Mouse (Mus musculus) right cerebral cortex, adult 2 months (tissue): ENCODE results near the gene Bmi1.

Experiments
- DNase-seq, 2 experiments: peaks; one replicate each; pipeline ENCODE4 v3.0.0; 2021 to 2022; ENCODE audit warnings: low spot score in 2 of 2

The Bmi1 gene

DNA sequence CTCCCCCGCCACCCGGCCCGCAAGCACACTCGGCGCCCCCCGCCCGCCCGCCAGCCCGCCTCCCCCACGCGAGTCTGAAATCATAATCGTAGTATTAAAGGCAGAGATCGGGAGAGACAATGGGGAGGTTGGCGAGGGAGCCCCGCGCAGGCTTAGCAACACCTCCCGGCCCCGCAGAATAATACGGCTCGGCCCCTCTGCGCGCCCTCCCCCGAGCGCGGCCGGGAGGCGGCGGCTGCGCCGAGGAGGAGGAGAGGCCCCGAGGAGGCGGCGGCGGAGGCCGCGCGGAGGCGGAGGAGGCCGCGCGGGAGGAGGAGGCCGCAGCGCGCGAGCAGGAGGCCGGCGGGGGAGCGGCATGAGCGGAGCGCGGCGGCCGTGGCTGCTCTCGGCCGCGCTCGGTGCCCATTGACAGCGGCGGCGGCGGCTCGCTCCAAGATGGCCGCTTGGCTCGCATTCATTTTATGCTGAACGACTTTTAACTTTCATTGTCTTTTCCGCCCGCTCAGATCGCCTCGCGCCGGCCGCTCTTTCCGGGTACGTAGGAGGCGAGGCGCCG lies at the start of gene Bmi1:
TSS of gene Bmi1 (plus strand) at position 83 of the 556 bp plus-strand sequence.
- DNase-seq, result peak; percentile 52 to 65

DNA sequence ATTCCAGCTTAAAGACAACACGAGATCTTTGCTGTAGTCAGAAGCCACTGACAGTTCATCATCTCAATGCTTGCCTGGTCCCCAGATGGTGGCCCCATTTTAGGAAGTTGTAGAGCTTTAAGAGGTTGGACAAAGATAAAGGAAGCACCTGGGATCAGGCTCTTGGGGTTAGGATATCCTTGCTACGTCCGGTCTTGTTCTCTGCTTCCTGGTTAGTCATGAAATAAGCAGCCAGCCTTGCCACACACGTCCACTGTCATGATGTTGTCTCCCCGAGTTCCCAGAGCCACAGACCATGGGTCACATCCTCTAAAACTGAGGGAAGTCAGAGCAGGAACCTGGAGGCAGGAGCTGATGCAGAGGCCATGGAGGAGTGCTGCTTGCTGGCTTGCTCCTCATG lies 46.3 kb upstream of the Bmi1 start:
- DNase-seq, result no peak

DNA sequence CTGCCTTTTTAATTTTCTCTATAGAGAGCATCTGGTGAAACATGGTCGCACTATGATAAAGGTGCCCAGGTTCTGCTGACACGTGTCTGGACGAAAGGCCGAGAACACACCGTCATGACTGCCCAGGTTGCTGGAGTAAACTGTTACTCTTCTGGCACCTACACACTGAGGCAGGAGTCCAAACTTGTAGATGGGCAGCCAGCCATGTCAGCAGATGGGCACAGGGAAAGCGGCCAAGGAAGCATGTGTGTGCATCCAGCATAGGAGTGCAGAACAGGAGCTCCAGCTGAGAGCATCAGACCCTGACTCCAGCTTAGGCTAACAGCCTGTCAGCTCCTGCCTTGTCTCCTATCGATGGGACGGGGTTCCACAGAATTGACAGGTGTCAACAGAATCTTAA lies 41.8 kb upstream of the Bmi1 start:
- DNase-seq, result peak; percentile 88 to 91

DNA sequence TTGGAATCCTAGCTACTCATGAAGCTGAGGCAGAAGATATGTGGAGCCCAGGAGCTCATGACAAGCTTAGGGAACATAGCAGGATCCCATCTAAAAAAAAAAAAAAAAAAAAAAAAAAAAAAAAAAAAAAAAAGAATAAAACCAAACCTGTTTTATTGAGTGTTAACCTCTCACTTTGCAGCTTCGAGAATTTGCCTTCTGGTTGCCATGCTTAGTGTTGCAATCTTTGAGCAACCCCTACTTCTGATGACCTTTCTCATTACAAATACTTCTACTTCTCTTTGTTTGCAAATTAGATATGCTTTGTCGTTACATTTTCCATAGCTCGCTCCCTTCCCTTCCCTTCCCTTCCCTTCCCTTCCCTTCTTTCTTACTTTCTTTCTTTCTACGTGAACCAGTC lies 28.3 kb upstream of the Bmi1 start:
- no peak for DNase-seq

DNA sequence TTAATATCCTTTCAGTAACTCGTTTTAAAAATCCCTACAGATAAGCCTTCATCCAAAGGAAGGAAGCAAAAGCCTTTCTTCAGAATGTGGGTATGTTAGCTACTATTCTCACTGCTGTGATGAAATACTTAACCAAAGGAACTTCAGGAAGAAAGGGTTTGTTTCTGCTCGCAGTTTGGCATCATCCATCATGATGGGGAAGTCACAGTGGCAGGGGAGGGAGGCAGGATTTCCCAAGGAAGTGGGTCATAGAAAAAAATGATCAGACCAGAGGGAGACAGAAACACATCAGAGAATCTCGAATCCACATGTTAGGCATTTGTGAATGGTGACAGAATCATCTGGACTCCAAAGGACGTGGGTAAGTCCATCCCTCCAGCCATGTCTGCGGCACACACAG lies 22.0 kb upstream of the Bmi1 start:
- DNase-seq, result no peak

DNA sequence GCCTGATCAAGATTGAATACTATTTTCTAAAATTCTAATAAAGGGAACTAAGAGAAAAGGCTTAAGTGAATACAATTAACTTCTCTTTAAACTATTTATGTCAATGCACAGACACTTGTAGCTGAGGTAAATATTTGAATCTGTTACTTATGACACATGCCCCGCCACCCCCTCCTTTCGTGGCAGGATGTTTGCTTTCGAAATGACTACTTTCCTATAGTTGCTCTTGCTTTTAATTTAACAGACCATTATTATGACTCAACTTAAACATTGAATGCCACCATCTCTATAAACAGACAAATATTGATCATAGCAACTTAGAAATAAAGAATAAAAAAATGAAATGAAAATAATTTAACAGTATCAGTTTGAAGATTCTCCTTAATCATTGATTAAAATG lies 12.8 kb upstream of the Bmi1 start:
- DNase-seq, result no peak

DNA sequence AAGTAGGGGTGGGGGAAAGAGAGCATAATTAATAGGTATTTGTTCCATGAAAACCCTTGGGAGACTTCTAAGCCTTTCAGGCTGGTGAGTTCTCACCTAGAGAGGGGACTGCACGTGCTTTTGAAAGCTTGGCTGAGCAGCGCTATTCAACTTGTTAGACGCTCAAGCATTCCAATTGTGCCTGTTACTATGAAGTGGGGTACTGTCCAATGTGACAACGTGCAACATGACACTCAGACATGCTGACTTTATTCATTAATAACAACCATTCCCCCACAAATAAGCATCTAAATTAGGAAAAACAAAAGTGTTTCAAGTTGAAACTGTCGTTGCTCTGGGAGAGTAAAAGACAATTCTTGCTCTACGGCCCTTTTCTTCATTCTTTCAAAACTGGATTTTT lies 5.8 kb upstream of the Bmi1 start:
- no peak for DNase-seq

DNA sequence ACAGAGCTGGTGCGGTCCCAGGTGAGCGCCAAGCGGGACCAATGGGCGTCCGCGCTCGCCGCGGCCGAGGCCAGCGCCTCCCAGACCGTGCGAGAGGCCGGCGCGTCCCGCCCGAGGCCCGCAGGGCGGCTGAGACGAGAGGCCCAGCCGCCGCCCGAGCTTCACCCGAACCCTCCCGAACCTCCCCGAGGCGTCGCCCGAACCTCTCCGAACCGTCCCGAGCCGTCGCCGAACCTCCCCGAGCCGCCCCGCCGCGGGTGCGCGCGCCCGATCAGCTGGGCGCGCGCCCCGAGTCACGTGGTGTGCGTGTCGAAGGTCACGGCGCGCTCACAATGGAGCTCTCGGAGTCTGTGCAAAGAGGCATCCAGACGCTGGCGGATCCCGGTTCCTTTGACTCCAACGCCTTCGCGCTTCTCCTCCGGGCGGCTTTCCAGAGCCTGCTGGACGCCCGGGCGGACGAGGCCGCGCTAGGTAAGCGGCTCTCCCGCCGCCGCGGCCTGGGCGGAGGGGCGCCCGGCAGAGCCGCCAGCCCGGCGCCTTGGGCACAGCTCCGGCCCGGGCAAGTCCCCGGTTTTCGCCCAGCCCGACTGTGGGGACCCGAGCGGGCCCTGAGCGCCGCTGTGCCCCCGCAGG lies 4.6 kb upstream of the Bmi1 start, which contains the start of gene Commd3:
TSS of gene Commd3 (plus strand) at position 252 of the 633 bp plus-strand sequence.
- DNase-seq, result peak; percentile 94 to 95

DNA sequence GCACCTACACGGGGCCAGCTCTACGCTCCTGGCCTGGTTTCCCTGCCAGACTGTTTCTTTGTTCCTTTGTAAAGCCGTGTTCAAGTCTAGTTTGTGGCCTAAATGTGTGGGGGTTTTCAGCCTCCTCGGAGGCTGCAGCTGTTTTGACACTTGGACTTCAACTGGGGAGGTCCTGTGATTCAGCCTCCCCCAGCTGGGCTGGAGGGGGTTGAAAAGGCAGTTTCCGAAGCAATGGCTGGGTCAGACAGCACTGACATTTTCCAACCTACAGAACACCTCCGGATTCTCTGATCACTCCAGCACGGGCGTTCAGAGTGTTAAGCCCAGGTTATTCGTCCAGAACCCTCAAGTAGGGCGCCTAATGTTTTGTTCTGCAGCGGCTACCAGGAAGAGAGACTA lies 4.1 kb upstream of the Bmi1 start:
- DNase-seq, result no peak

DNA sequence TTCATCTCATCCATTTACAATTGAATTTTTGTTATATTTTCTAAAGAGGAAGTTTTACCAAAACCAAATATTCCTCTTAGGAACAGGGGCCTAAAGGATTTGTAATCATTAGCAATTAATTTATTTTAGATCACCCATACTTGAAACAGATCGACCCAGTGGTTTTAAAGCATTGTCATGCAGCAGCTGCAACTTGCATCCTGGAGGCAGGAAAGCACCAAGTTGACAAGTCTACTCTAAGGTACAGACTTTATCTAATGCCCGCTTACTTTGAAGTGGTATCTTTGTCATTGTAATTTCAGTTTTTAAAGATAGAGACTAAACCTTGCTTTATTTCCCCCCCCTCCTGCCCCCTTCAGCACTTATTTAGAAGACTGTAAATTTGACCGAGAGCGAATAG lies 3.1 kb upstream of the Bmi1 start:
- DNase-seq, result no peak

DNA sequence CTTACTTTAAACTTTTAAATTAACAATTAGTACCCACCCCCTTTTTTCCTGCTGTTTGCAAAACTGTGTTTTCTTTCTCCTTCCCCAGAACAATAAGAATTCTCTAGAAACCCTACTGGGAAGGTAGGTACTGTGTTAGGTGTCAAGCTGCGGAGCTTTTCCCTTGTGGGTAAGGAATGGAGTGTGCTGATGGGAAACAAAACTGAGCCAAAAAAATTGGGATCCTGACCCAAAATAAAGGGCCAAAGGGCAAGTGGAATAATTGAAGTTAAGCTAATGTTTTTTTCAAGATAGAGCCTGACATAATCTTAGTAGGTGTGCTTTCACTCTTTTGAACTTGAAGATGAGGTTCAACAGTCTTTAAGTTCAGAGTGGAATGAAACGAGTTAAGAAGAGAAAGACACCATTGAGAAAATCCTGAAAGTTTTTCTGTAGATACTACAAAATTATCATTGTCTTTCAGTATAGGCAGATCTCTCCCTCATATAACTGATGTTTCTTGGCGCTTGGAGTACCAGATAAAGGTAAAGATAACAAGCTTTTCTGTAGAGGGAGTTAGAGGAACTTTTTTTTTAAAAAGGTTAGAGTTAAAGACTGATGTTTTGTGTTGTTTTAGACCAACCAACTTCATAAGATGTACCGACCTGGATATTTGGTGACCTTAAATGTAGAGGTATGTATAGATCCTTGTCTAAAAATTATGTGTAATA lies 2.5 kb upstream of the Bmi1 start:
- DNase-seq, result no peak

DNA sequence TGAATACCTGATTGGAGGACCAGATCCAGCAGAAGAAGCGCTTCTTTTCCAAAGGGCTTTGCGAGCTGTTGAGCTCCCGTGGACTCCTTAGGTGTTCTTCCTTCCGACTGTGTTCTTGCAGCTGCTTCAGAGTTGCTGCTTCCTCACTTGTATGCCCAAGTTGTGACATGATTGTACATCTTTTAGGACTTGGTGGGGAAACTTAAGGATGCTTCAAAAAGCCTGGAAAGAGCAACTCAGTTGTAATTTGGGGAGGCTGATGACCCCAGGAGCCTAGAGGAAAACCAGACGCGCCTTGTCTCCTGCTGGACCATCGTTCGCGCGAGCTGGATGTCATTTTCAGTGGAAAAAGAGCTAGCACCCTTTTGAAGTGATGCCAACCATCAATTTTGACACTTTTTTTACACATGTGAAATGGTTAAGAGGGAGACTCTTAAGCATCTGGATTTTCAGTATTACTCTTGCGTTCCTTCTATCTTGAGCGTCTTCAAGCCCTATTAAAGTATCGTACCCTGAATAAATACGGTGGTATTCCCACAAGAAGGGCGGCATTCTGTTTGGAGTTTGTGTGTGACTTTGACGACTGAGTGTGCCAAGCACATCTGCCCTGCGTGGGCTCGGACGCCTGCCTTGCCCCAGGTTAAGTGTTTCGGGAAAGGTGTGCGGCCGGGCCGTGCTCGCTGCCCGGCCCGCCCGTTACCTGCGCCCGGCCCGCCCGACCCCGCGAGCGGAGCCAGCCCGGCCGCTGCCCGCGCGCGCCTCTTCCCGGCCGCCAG lies 949 bp upstream of the Bmi1 start:
- no peak for DNase-seq

DNA sequence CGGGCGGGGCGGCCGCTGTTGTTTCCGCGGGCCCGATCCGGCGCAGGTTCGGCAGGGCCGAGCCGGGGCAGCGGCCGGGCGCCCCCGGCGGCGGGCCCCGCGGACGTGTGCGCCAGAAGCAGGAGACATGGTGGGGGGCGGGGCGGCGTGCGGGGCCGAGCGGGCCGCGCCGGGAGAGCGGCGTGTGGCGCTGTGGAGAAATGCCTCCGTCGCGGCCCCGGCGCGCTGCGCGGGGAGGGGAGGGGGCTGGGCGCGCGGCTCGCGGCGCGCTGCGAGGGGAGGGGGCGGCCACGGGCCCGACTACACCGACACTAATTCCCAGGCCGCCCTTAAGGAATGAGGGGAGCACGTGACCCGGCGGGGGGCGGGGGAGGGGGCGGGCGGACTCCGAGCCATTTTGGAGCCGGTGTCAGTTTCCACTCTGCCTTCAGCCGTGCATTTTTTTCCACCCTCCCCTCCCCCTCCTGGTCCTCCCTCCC lies 322 bp upstream of the Bmi1 start:
- DNase-seq, result peak; percentile 61 to 70

DNA sequence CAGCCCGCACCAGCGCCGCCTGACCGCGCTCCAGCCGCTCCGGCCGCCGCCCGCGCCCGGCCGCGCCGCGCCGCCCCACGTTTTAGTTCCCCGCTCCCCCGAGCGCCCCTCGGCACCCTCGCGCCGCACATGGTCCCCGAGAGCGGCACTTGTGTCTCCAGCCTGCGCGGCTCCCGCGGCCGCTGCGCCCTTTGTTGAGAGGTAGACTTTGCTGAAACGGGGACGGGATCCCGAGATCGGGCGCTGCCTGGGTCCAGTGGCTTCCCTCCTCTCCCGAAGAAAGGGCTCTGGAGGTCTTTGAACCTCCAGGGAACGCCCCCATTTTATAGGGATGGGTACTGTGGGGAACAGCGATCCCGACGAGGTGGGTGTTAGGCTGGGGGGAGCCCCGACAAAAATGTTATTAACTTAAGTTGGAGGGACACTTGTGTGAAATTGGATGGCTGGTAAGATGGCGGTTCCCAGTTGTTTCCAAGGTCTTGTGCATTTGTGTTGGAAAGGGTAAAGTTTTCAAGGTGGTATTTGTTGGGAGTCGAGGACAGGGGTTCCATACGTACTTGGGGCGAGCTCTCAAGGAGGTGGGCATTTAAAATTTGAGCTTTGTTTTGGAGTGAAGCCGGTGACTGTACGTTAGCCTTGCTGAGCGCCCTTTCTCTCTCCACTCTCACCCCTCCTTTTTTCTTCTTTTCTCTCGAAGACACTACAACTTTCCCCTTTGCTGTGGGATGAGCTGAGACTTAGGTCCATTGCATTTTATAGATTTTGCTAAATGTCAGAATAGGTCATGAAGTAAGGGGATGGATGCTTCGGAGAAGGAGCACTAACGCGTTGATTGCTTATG lies 1.0 kb downstream of the Bmi1 start:
- peak; percentile 41 to 48 for DNase-seq

DNA sequence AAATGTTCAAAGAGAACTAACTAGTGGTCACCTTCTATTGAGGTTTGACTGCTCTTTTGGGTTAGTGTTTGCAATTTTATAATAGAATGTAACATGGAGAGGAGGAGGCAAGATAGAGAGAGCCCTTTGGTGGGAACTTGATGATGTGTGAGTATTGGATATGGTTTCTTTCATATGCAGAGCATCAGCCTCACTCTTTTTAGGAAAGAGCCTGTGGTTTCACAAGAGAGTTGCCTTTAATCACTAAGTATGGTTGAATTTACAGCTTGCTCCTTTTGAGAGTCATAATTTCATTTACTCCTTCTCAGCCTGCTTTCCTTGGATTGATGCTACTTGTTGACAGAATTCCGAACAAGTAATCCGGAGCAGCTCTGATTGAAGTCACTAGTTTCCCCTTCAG lies 2.9 kb downstream of the Bmi1 start:
- DNase-seq, result no peak

DNA sequence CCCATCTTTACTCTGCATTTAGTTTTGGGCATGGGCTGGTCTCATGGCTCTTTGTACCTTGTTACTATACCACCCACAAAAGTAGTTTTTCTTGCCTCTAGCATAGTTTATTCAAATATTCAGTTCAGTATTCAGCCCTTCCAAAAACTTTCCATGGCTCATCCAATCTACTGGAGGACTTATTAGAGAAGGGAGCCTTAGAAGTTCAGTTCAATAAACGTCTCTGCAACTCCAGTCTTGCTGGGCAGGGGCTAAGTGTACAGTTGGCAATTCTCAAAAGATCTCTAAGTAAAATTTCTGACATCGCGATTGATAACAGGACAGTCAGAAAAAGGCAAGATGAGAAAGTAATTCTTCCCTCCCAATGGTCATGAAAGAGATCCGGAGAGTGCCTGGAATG lies 3.7 kb downstream of the Bmi1 start:
- DNase-seq, result no peak

DNA sequence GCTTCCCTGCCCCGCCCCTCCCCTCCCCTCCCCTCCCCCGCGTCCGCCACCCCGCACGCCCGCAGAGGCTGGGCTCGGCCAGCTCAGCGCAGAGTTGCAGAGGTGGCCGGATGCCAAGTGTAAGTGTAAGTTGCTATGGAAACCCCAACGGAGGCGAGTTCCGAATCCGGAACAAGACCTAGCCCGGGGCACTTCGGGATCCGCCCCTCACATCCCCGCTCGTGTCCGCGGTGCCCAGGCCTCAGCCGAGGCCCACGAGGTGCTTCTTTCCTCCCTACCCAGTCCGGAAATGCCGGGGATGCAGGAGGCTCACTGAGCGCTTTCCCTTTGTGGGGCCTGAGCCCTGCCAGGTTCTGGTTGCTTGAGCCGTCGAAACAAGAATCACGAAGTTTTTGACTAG lies 4.1 kb downstream of the Bmi1 start:
- peak; percentile 63 to 70 for DNase-seq

DNA sequence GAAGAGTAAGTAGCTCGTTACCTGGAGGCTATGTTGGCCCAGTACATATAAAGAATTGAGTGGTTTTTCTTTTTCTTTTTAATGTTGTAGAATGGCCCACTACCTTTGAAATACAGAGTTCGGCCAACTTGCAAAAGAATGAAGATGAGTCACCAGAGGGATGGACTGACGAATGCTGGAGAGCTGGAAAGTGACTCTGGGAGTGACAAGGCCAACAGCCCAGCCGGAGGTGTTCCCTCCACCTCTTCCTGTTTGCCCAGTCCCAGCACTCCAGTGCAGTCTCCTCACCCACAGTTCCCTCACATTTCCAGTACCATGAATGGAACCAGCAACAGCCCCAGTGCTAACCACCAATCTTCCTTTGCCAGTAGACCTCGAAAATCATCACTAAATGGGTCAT lies 7.2 kb downstream of the Bmi1 start:
- DNase-seq, result no peak

DNA sequence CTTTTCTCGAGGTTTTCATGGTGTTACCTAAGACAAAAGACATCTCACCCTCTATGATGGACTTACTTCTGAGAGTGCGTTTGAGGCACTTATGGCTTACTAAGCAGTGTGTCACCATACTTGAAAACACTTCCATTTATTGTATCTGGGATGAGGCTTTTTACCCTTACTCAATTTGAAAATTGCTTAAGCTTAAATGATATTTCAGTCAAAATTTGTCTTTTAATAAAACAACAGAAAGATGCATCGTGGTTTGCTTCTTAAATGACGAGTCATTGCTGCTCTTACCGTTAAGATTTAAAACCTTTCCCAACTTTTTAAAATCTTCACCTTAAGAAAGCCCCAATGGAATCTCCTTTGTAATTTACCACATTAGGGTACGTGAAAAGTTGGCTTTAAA lies 9.6 kb downstream of the Bmi1 start:
- no peak for DNase-seq

DNA sequence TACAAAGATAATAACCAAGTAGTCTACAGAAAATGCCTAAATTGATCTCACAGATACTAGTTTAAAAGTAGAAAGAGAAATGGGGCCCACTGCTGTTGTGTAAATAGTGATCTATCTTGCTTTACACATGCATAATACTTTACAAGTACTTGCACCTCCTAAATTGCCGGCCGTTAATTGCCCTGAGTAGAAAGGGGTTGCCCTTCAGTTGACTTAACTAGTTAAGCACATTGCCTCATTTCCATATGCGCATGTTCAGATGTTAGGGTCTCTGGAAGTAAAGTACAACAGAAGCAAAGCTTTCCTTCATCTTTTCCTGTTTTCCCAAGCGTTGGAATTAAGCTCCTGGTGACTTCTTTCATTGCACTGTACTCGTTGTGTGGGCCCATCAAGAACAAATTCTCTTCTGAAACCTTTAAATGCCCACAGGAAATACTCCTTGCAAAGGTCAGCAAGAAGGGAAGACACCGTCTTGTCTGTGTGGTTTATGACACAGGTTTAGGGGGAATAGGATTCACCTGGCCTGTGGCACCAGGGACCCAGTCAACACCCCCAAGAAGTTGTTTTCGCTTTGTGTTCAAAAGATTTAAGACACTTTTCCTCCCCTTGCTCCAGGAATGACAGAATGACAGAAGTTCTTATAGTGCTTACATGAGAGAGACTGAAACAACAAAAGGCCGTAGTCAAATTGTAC lies 10.2 kb downstream of the Bmi1 start:
- DNase-seq, result no peak

DNA sequence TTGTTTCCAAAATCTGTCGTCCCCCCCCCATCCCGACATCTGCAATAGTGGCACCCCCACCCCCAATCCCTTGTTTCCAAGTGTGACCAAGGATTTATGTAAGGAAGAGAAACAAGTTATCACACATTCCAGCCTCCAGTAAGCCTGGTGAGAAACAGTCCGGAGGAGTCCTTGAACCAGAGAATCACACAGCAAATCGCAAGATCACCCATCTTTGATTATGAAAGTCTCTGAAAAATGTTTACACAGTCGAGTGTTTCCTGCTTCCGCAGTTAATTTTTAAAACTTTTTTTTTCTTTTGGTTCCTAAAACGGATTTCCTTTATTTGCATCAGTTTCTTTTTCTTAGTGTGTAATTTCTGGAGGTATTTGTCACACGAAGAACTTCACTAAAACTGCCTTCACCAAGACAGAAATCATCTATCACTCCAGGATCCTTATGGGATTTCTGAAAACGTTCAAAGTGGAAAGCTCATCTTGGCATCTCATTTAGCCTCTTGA lies 10.9 kb downstream of the Bmi1 start:
- DNase-seq, result no peak
